Mouse (Mus musculus) liver, embryonic 12.5 days (tissue): ENCODE data around the gene Tyw1. TPM values are rescaled to one million over a fixed set of nuclear protein-coding genes. Genes with fewer than 3 reads are reported as not detected.
"Not testable (repeated sequence)": the region's sequence is repeated elsewhere in the genome, so short reads cannot be mapped to it uniquely, and the experiment has no call there.

Experiments used
- ATAC-seq: fragments of 200-750 bp; cut with Nextera tagmentation; 2 replicates; pipeline ENCODE4 v1.8.0; 2017; ENCODE audit warnings: moderate number of reproducible peaks, mild to moderate bottlenecking, moderate library complexity
- H3K27ac ChIP-seq: fragments of 300-500 bp; sonication (generic); 2 replicates; pipeline ENCODE4 v1.5.1; 2016; ENCODE audit warnings: mild to moderate bottlenecking
- H3K27me3 ChIP-seq: fragments of 300-500 bp; sonication (generic); replicated peaks from 2 replicates; pipeline ENCODE4 v1.6.1; 2016; ENCODE audit warnings: mild to moderate bottlenecking, moderate library complexity
- H3K36me3 ChIP-seq: fragments of 300-500 bp; sonication (generic); 2 replicates; pipeline ENCODE4 v1.6.1; 2016; ENCODE audit warnings: mild to moderate bottlenecking, moderate library complexity
- H3K4me1 ChIP-seq: fragments of 300-500 bp; sonication (generic); 2 replicates; pipeline ENCODE4 v1.6.1; 2016
- H3K4me2 ChIP-seq: fragments of 300-500 bp; sonication (generic); 2 replicates; pipeline ENCODE4 v1.6.1; 2016; ENCODE audit warnings: mild to moderate bottlenecking, moderate library complexity
- H3K4me3 ChIP-seq: fragments of 300-500 bp; sonication (generic); 2 replicates; pipeline ENCODE4 v1.5.1; 2016; ENCODE audit warnings: mild to moderate bottlenecking, moderate library complexity
- H3K9ac ChIP-seq: fragments of 300-500 bp; sonication (generic); 2 replicates; pipeline ENCODE4 v1.6.1; 2016; ENCODE audit warnings: mild to moderate bottlenecking, moderate library complexity
- H3K9me3 ChIP-seq: fragments of 300-500 bp; sonication (generic); replicated peaks from 2 replicates; pipeline ENCODE4 v1.6.1; 2016; ENCODE audit warnings: mild to moderate bottlenecking, moderate library complexity
- WGBS: fragments of 180-500 bp; shearing (Covaris S2); methylation state at CpG from one replicate; pipeline ENCODE4 v1.1.7; 2016; ENCODE audit not compliant: insufficient replicate concordance; 5-methylcytosine and 5-hydroxymethylcytosine counted together
- polyA plus RNA-seq: library from polyadenylated mRNA; unstranded; fragments of >200 nt; fragmentation: Nextera tagmentation; extraction: Ambion mirVana; gene quantifications from 2 replicates; pipeline ENCODE4 v1.2.1, GENCODE M21; 2016

Tyw1 gene
- polyA plus RNA-seq, 1 experiment from 2014 or later: 21.6 TPM

GRCm38 (mm10) chr5:130239236-130239635 is 16.2 kb upstream of the Tyw1 start:
- Histone ChIP-seq H3K27me3 (no peaks in the 10 kb centered on the region), H3K9me3 (no peaks in the 10 kb centered on the region), H3K27ac (no peak overlapping the region), H3K4me2 (no peak overlapping the region), H3K4me3 (no peak overlapping the region), H3K4me1 (no peaks in the 10 kb centered on the region), H3K36me3 (peaks cover 100% of the 10 kb centered on the region), H3K9ac (no peak overlapping the region)
- ATAC-seq: no peak
- 84% methylated on average over 7 of the region's 7 CpGs for WGBS

GRCm38 (mm10) chr5:130239856-130240255 is 15.6 kb upstream of the Tyw1 start:
- H3K4me1 ChIP-seq: no peaks in the 10 kb centered on the region
- no peak overlapping the region for H3K9ac ChIP-seq
- 94% methylated on average over 2 of the region's 2 CpGs for WGBS
- no peak for ATAC-seq
- H3K4me3 ChIP-seq: no peak overlapping the region
- H3K27me3 ChIP-seq: no peaks in the 10 kb centered on the region
- H3K27ac ChIP-seq: no peak overlapping the region
- no peaks in the 10 kb centered on the region for H3K9me3 ChIP-seq
- no peak overlapping the region for H3K4me2 ChIP-seq
- H3K36me3 ChIP-seq: peaks cover 100% of the 10 kb centered on the region

- Histone ChIP-seq H3K4me3 (no peak overlapping the region), H3K27ac (no peak overlapping the region), H3K4me1 (no peaks in the 10 kb centered on the region), H3K9ac (no peak overlapping the region), H3K27me3 (no peaks in the 10 kb centered on the region), H3K9me3 (no peaks in the 10 kb centered on the region), H3K36me3 (peaks cover 100% of the 10 kb centered on the region), H3K4me2 (no peak overlapping the region)
- ATAC-seq: no peak
- 86% methylated on average over 12 of the region's 12 CpGs for WGBS
Measured at GRCm38 (mm10) chr5:130241426-130241825, 14.0 kb upstream of the Tyw1 start.

- no peak overlapping the region for H3K4me3 ChIP-seq
- no peak for ATAC-seq
- no peaks in the 10 kb centered on the region for H3K9me3 ChIP-seq
- H3K27ac ChIP-seq: no peak overlapping the region
- H3K9ac ChIP-seq: no peak overlapping the region
- H3K36me3 ChIP-seq: peaks cover 100% of the 10 kb centered on the region
- no peaks in the 10 kb centered on the region for H3K4me1 ChIP-seq
- no peaks in the 10 kb centered on the region for H3K27me3 ChIP-seq
- H3K4me2 ChIP-seq: no peak overlapping the region
- 66% methylated on average over 5 of the region's 5 CpGs for WGBS
Measured at GRCm38 (mm10) chr5:130247823-130248222, 7.6 kb upstream of the Tyw1 start.

- H3K9ac ChIP-seq: peak overlapping the region; percentile 90
- no peak for ATAC-seq
- peak overlapping the region; percentile 75 for H3K4me2 ChIP-seq
- H3K36me3 ChIP-seq: peaks cover 51% of the 10 kb centered on the region
- H3K9me3 ChIP-seq: no peaks in the 10 kb centered on the region
- peak overlapping the region; percentile 83 for H3K4me3 ChIP-seq
- H3K27me3 ChIP-seq: no peaks in the 10 kb centered on the region
- H3K27ac ChIP-seq: peak overlapping the region; percentile 89
- peaks cover 36% of the 10 kb centered on the region for H3K4me1 ChIP-seq
- WGBS: 5% methylated on average over 19 of the region's 19 CpGs
Measured at GRCm38 (mm10) chr5:130254164-130255016, 1.0 kb upstream of the Tyw1 start.

GRCm38 (mm10) chr5:130255799-130256525 is 543 bp downstream of the Tyw1 start:
- WGBS: 22% methylated on average over 20 of the region's 20 CpGs

GRCm38 (mm10) chr5:130256678-130257271 is 1.4 kb downstream of the Tyw1 start:
- Histone ChIP-seq H3K9me3 (no peaks in the 10 kb centered on the region), H3K36me3 (peaks cover 42% of the 10 kb centered on the region), H3K4me1 (peaks cover 36% of the 10 kb centered on the region), H3K4me2 (peak overlapping the region; percentile 75), H3K9ac (peak overlapping the region; percentile 76), H3K27me3 (no peaks in the 10 kb centered on the region), H3K4me3 (peak overlapping the region; percentile 83), H3K27ac (peak overlapping the region; percentile 86)
- under 1% methylated on average over 25 of the region's 25 CpGs for WGBS
- ATAC-seq: peak; percentile 90

More at GRCm38 (mm10) chr5:130255799-130256525, 543 bp downstream of the Tyw1 start:
- Histone ChIP-seq H3K36me3 (peaks cover 42% of the 10 kb centered on the region), H3K4me2 (peak overlapping the region; percentile 75), H3K4me1 (peaks cover 36% of the 10 kb centered on the region), H3K9ac (peak overlapping the region; percentile 57), H3K27ac (peak overlapping the region; percentile 86), H3K4me3 (peak overlapping the region; percentile 83)
- H3K27me3 ChIP-seq, H3K9me3 ChIP-seq: not testable (repeated sequence)
- ATAC-seq: peak; percentile 2

GRCm38 (mm10) chr5:130257303-130257702 is 1.9 kb downstream of the Tyw1 start:
- no peaks in the 10 kb centered on the region for H3K27me3 ChIP-seq
- H3K9me3 ChIP-seq: no peaks in the 10 kb centered on the region
- H3K27ac ChIP-seq: peak overlapping the region; percentile 78
- peaks cover 42% of the 10 kb centered on the region for H3K36me3 ChIP-seq
- ATAC-seq: no peak
- WGBS: 2% methylated on average over 8 of the region's 8 CpGs
- peaks cover 36% of the 10 kb centered on the region for H3K4me1 ChIP-seq
- peak overlapping the region; percentile 83 for H3K4me3 ChIP-seq
- H3K4me2 ChIP-seq: peak overlapping the region; percentile 75
- H3K9ac ChIP-seq: peak overlapping the region; percentile 76

GRCm38 (mm10) chr5:130263454-130263853 is 8.0 kb downstream of the Tyw1 start:
- no peak overlapping the region for H3K27ac ChIP-seq
- H3K9ac ChIP-seq: no peak overlapping the region
- 76% methylated on average over 11 of the region's 11 CpGs for WGBS
- H3K9me3 ChIP-seq: no peaks in the 10 kb centered on the region
- H3K36me3 ChIP-seq: peaks cover 81% of the 10 kb centered on the region
- no peak overlapping the region for H3K4me3 ChIP-seq
- no peaks in the 10 kb centered on the region for H3K27me3 ChIP-seq
- peaks cover 25% of the 10 kb centered on the region for H3K4me1 ChIP-seq
- no peak for ATAC-seq
- no peak overlapping the region for H3K4me2 ChIP-seq

GRCm38 (mm10) chr5:130264433-130265005 is 9.1 kb downstream of the Tyw1 start:
- H3K4me1 ChIP-seq: peaks cover 20% of the 10 kb centered on the region
- no peak overlapping the region for H3K9ac ChIP-seq
- H3K27me3 ChIP-seq: no peaks in the 10 kb centered on the region
- 0 out of 2 replicates have a peak overlapping the region, but pooled peaks have one; percentile 6 for H3K27ac ChIP-seq
- H3K4me3 ChIP-seq: no peak overlapping the region
- WGBS: 82% methylated on average over 6 of the region's 6 CpGs
- H3K36me3 ChIP-seq: peaks cover 85% of the 10 kb centered on the region
- no peaks in the 10 kb centered on the region for H3K9me3 ChIP-seq
- ATAC-seq: no peak
- no peak overlapping the region for H3K4me2 ChIP-seq

- Histone ChIP-seq H3K4me2 (no peak overlapping the region), H3K27me3 (no peaks in the 10 kb centered on the region), H3K9me3 (no peaks in the 10 kb centered on the region), H3K4me1 (peaks cover 20% of the 10 kb centered on the region), H3K9ac (no peak overlapping the region), H3K4me3 (no peak overlapping the region), H3K36me3 (peaks cover 92% of the 10 kb centered on the region), H3K27ac (no peak overlapping the region)
- ATAC-seq: peak; percentile 73
- 52% methylated on average over 7 of the region's 7 CpGs for WGBS
Measured at GRCm38 (mm10) chr5:130266651-130267050, 11.2 kb downstream of the Tyw1 start.
